Mouse (Mus musculus) heart, embryonic 16.5 days (tissue): ENCODE measurements around the gene Cbx1. TPM values are rescaled to one million over a fixed set of nuclear protein-coding genes. Genes with fewer than 3 reads are reported as not detected.
"Not testable (repeated sequence)": the region's sequence is repeated elsewhere in the genome, so short reads cannot be mapped to it uniquely, and the experiment has no call there.

Experiments used
- ATAC-seq: fragments of 200-750 bp; cut with Nextera tagmentation; replicated peaks from 2 replicates; pipeline ENCODE4 v1.8.0; 2017; ENCODE audit warnings: moderate number of reproducible peaks; ENCODE audit not compliant: insufficient read depth, low FRiP score; ENCODE audit errors: extremely low read depth
- H3K27ac ChIP-seq: fragments of 300-500 bp; sonication (generic); 2 replicates; pipeline ENCODE4 v1.5.1; 2014; ENCODE audit warnings: mild to moderate bottlenecking, low read length, control low read depth, moderate library complexity
- H3K27me3 ChIP-seq: fragments of 300-500 bp; sonication (generic); 2 replicates; pipeline ENCODE4 v1.6.1; 2014; ENCODE audit warnings: low read length, mixed read lengths; ENCODE audit not compliant: control insufficient read depth, insufficient read depth
- H3K36me3 ChIP-seq: fragments of 300-500 bp; sonication (generic); 2 replicates; pipeline ENCODE4 v1.6.1; 2014; ENCODE audit not compliant: control insufficient read depth, insufficient read depth
- H3K4me1 ChIP-seq: fragments of 300-500 bp; sonication (generic); 2 replicates; pipeline ENCODE4 v1.6.1; 2014; ENCODE audit warnings: low read length, mixed read lengths; ENCODE audit not compliant: control insufficient read depth, insufficient read depth
- H3K4me2 ChIP-seq: fragments of 300-500 bp; sonication (generic); 2 replicates; pipeline ENCODE4 v1.6.1; 2014; ENCODE audit warnings: low read depth, mild to moderate bottlenecking, control low read depth, low read length
- H3K4me3 ChIP-seq: fragments of 300-500 bp; sonication (generic); 2 replicates; pipeline ENCODE4 v1.5.1; 2014; ENCODE audit warnings: mild to moderate bottlenecking, control low read depth, low read length
- H3K9ac ChIP-seq: fragments of 300-500 bp; sonication (generic); 2 replicates; pipeline ENCODE4 v1.6.1; 2014; ENCODE audit warnings: low read length, control low read depth
- H3K9me3 ChIP-seq: fragments of 300-500 bp; sonication (generic); replicated peaks from 2 replicates; pipeline ENCODE4 v1.6.1; 2016; ENCODE audit warnings: low read length; ENCODE audit not compliant: control insufficient read depth
- WGBS: fragments of 180-500 bp; shearing (Covaris S2); extraction: QIAGEN DNeasy Blood & Tissue Kit; methylation state at CpG from one replicate; pipeline ENCODE4 v1.1.7; 2014; 5-methylcytosine and 5-hydroxymethylcytosine counted together
- polyA plus RNA-seq: library from polyadenylated mRNA; unstranded; fragments of >200 nt; fragmentation: Nextera tagmentation; extraction: Ambion mirVana; gene quantifications from 2 replicates; pipeline ENCODE4 v1.2.1, GENCODE M21; 2015

The Cbx1 gene
- polyA plus RNA-seq, 1 experiment from 2014 or later = 49.9 TPM

DNA sequence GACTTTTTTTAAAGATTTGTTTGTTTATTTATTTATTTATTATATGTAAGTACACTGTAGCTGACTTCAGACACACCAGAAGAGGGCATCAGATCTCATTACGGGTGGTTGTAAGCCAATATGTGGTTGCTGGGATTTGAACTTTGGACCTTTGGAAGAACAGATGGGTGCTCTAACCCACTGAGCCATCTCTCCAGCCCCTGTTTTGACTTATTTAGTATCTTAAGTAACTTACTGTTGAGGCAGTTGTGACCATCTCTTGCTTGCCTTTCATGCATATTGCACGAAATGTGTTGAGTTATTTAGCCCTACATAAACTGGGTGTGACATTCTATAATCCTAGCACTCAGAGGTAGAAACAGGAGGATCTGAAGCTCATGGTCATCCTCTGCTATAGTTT lies 10.6 kb downstream of the Cbx1 start:
- Histone ChIP-seq H3K4me2 (no peak overlapping the region), H3K4me1 (0 out of 2 replicates have a peak, but pooled peaks cover 2% of the 10 kb centered on the region), H3K27me3 (no peaks in the 10 kb centered on the region), H3K9ac (no peak overlapping the region), H3K4me3 (no peak overlapping the region), H3K27ac (no peak overlapping the region), H3K9me3 (no peaks in the 10 kb centered on the region), H3K36me3 (peaks cover 27% of the 10 kb centered on the region)
- 92% methylated on average over 2 of the region's 2 CpGs for WGBS
- no peak for ATAC-seq

- ATAC-seq = no peak
- Histone ChIP-seq H3K9ac (no peak overlapping the region), H3K9me3 (no peaks in the 10 kb centered on the region), H3K36me3 (peaks cover 64% of the 10 kb centered on the region), H3K4me3 (no peak overlapping the region), H3K4me2 (no peak overlapping the region), H3K4me1 (no peaks in the 10 kb centered on the region), H3K27me3 (no peaks in the 10 kb centered on the region), H3K27ac (no peak overlapping the region)
- 88% methylated on average over 5 of the region's 5 CpGs for WGBS
Measured at GRCm38 (mm10) chr11:96805606-96806005, 16.7 kb downstream of the Cbx1 start.

DNA sequence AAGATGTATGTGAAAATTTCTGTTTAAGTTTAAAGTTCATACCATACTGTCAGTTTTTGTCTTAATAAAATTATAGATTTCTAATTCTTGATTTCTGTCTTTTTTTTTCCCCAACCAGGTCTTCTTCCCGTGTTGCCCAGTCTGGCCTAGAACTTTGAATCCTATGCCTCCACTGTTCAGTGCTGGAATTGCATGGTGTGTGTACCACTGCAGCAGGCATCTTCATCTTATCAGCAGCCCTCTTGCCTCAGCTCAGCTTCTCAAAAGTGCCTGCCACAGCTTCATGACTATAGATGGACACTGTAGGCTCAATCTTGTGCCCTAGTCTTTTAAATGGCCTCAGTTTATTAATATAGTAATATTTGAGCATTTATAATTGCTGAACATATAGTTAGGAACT lies 19.1 kb downstream of the Cbx1 start:
- no peak for ATAC-seq
- Histone ChIP-seq H3K4me1 (no peaks in the 10 kb centered on the region), H3K9me3 (no peaks in the 10 kb centered on the region), H3K4me3 (no peak overlapping the region), H3K4me2 (no peak overlapping the region), H3K27ac (no peak overlapping the region), H3K9ac (no peak overlapping the region), H3K36me3 (peaks cover 56% of the 10 kb centered on the region), H3K27me3 (no peaks in the 10 kb centered on the region)
- 14% methylated on average over 1 of the region's 1 CpGs for WGBS

DNA sequence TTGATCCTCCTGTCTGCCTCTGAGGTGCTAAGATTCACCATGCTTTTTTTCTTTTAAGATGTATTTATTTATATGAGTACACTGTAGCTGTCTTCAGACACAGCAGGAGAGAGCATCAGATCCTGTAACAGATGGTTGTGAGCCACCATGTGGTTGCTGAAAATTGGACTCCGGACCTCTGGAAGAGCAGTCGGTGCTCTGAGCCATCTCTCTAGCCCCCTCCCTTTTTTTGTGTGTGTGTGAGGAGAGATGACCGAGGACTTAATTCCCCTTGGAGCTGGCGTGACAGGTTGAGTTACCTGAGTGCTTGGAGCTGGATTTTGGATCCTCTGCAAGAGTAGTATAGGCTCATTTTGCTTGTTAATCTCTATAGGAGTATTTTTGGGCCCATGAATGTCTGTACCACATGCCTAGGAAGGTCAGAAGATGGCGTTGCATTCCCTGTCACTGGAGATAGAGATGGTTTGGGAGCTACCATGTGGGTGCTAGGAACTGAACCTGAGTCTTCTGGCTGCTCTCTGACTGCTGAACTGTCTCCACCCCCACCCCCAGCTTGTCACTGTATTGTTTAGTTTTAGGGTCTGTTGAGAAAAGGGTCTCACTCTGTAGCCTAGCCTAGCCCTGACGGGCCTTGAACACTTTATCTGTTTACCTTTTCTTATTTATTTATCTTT lies 20.8 kb downstream of the Cbx1 start:
- Histone ChIP-seq H3K27ac (no peak overlapping the region), H3K9me3 (no peaks in the 10 kb centered on the region), H3K27me3 (no peaks in the 10 kb centered on the region), H3K36me3 (peaks cover 55% of the 10 kb centered on the region), H3K4me2 (no peak overlapping the region), H3K4me3 (no peak overlapping the region), H3K4me1 (no peaks in the 10 kb centered on the region), H3K9ac (no peak overlapping the region)
- no peak for ATAC-seq
- WGBS = 88% methylated on average over 6 of the region's 6 CpGs

GRCm38 (mm10) chr11:96811188-96811587 lies 22.3 kb downstream of the Cbx1 start:
- H3K4me1 ChIP-seq, H3K9ac ChIP-seq, ATAC-seq, H3K27ac ChIP-seq, H3K27me3 ChIP-seq, H3K9me3 ChIP-seq, H3K4me2 ChIP-seq, H3K4me3 ChIP-seq: not testable (repeated sequence)
- WGBS = 88% methylated on average over 1 of the region's 1 CpGs
- peaks cover 52% of the 10 kb centered on the region for H3K36me3 ChIP-seq

GRCm38 (mm10) chr11:96813455-96813854 lies 24.5 kb downstream of the Cbx1 start:
- no peaks in the 10 kb centered on the region for H3K4me1 ChIP-seq
- peaks cover 62% of the 10 kb centered on the region for H3K36me3 ChIP-seq
- no peak overlapping the region for H3K4me2 ChIP-seq
- H3K27ac ChIP-seq = no peak overlapping the region
- no peaks in the 10 kb centered on the region for H3K27me3 ChIP-seq
- no peaks in the 10 kb centered on the region for H3K9me3 ChIP-seq
- H3K4me3 ChIP-seq = no peak overlapping the region
- WGBS = 84% methylated on average over 4 of the region's 4 CpGs
- no peak overlapping the region for H3K9ac ChIP-seq
- ATAC-seq = no peak

DNA sequence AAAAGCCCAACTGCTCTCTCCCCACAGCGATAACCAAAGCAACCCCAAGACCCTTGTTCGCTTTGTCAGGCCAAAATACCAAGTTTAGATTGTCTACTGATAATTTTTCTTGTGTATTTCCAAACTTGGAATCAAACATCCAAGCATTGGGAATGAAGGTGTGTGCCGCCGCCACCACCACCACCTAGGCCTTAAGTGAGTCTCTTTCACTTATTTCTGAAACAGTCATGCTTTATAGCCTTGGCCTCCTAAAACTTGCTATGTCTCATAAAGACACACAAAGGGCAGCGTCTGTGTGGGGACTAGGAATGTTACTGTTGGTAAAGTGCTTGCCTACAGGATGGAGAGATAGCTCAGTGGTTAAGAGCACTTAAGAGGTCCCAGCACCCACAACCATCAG lies 25.0 kb downstream of the Cbx1 start:
- Histone ChIP-seq H3K4me2 (no peak overlapping the region), H3K27me3 (no peaks in the 10 kb centered on the region), H3K4me3 (no peak overlapping the region), H3K4me1 (no peaks in the 10 kb centered on the region), H3K36me3 (peaks cover 62% of the 10 kb centered on the region), H3K9me3 (no peaks in the 10 kb centered on the region), H3K27ac (no peak overlapping the region), H3K9ac (no peak overlapping the region)
- 86% methylated on average over 5 of the region's 5 CpGs for WGBS
- no peak for ATAC-seq

- H3K9ac ChIP-seq = no peak overlapping the region
- 75% methylated on average over 2 of the region's 2 CpGs for WGBS
- H3K4me2 ChIP-seq = no peak overlapping the region
- no peaks in the 10 kb centered on the region for H3K27me3 ChIP-seq
- peaks cover 63% of the 10 kb centered on the region for H3K36me3 ChIP-seq
- ATAC-seq = no peak
- H3K27ac ChIP-seq = no peak overlapping the region
- H3K9me3 ChIP-seq = no peaks in the 10 kb centered on the region
- H3K4me1 ChIP-seq = no peaks in the 10 kb centered on the region
- no peak overlapping the region for H3K4me3 ChIP-seq
Measured at GRCm38 (mm10) chr11:96814443-96814842, 25.5 kb downstream of the Cbx1 start.

- 100% methylated on average over 2 of the region's 2 CpGs for WGBS
- no peaks in the 10 kb centered on the region for H3K27me3 ChIP-seq
- no peaks in the 10 kb centered on the region for H3K9me3 ChIP-seq
- no peak overlapping the region for H3K4me2 ChIP-seq
- H3K27ac ChIP-seq = no peak overlapping the region
- no peak for ATAC-seq
- H3K4me3 ChIP-seq = no peak overlapping the region
- H3K4me1 ChIP-seq = no peaks in the 10 kb centered on the region
- H3K9ac ChIP-seq = no peak overlapping the region
- H3K36me3 ChIP-seq = peaks cover 67% of the 10 kb centered on the region
Measured at GRCm38 (mm10) chr11:96815895-96816294, 27.0 kb downstream of the Cbx1 start.
